Mouse (Mus musculus) MEL (cell line): ENCODE measurements at regions not wholly inside any gene's neighbourhood (a gene's known extent, or its start where the extent isn't known, plus 50 kb on each side); places are given as distances from the start of the nearest gene placed in this dataset.

Source experiments
- CHD2 ChIP-seq: IDR thresholded peaks from 2 replicates; pipeline ENCODE4 v1.6.1; 2011; ENCODE audit warnings: low read length, improper control_type of control experiment
- CTCF ChIP-seq, 3 experiments: IDR thresholded peaks in 2 of 3; conservative IDR thresholded peaks in 1 of 3; 2 replicates each; pipeline ENCODE4 v1.5.1; 2011 to 2012; ENCODE audit warnings: low read length in 3 of 3, low read depth in 2 of 3, mild to moderate bottlenecking in 2 of 3, improper control_type of control experiment in 1 of 3, inconsistent platforms in 1 of 3, mixed read lengths in 1 of 3, moderate library complexity in 1 of 3; ENCODE audit not compliant: control insufficient read depth in 1 of 3, insufficient read depth in 1 of 3, poor library complexity in 1 of 3, severe bottlenecking in 1 of 3
- EP300 ChIP-seq, 2 experiments: IDR thresholded peaks; 2 replicates each; pipeline ENCODE4 v1.6.1; 2011; ENCODE audit warnings: improper control_type of control experiment in 2 of 2, low read length in 2 of 2, low read depth in 1 of 2, mild to moderate bottlenecking in 1 of 2
- GATA1 ChIP-seq: IDR thresholded peaks from 2 replicates; pipeline ENCODE4 v1.6.1; 2011; ENCODE audit warnings: low read depth, low read length, improper control_type of control experiment
- KAT2A ChIP-seq: conservative IDR thresholded peaks from 2 replicates; pipeline ENCODE4 v1.6.1; 2012; ENCODE audit warnings: low read depth, low read length, improper control_type of control experiment, inconsistent platforms
- MAX ChIP-seq: IDR thresholded peaks from 2 replicates; pipeline ENCODE4 v1.6.1; 2011; ENCODE audit warnings: low read length, improper control_type of control experiment
- USF1 ChIP-seq: IDR thresholded peaks from 2 replicates; pipeline ENCODE4 v1.6.1; 2014; ENCODE audit warnings: low read depth, mild to moderate bottlenecking, inconsistent platforms, low read length, improper control_type of control experiment, moderate library complexity
- USF2 ChIP-seq, 2 experiments: IDR thresholded peaks; 2 replicates each; pipeline ENCODE4 v1.6.1; 2011 to 2012; ENCODE audit warnings: improper control_type of control experiment in 2 of 2, low read length in 2 of 2, borderline replicate concordance in 1 of 2, inconsistent platforms in 1 of 2, low read depth in 1 of 2, mild to moderate bottlenecking in 1 of 2; ENCODE audit not compliant: insufficient read depth in 1 of 2
- ZKSCAN1 ChIP-seq: IDR thresholded peaks from 2 replicates; pipeline ENCODE4 v1.6.1; 2012; ENCODE audit warnings: low read depth, mild to moderate bottlenecking, inconsistent platforms, low read length, improper control_type of control experiment, moderate library complexity
- ZMIZ1 ChIP-seq: IDR thresholded peaks from 2 replicates; pipeline ENCODE4 v1.6.1; 2012; ENCODE audit warnings: low read depth, mild to moderate bottlenecking, inconsistent platforms, low read length, improper control_type of control experiment, moderate library complexity

DNA sequence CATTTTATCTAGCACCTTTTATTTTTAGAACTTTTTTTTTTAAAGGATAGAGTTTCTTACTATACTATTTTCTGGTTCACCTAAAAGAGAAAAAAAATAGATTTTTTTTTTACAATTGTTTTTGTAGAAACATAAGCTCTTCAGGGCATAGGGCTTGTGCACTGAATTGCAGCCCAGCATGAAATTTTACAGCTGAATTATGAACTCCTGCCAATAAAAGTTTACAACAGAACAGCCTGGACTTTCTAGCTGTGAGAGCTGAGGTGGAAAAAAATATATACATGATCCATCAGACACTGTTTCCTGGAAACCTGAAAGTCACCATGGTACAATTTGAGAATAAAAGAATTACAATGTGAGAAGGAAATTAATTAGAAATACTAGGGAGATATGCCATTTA, 988.2 kb upstream of the Tenm3 start:
- no peak for TF ChIP-seq CTCF (IDR thresholded peaks at IDR 0.05 in 2 of 3, conservative IDR thresholded peaks at IDR 0.05 in 1 of 3; ENCODE audit: control insufficient read depth in 1 of 3, insufficient read depth in 1 of 3, low read depth in 2 of 3, low read length in 3 of 3, poor library complexity in 1 of 3, severe bottlenecking in 1 of 3)
- no peak for TF ChIP-seq KAT2A
- no peak for TF ChIP-seq ZKSCAN1
- no peak for TF ChIP-seq CHD2
- no peak for TF ChIP-seq EP300 (IDR thresholded peaks at IDR 0.05; ENCODE audit: low read depth in 1 of 2, low read length in 2 of 2)
- TF ChIP-seq MAX, result no peak
- no peak for TF ChIP-seq GATA1
- TF ChIP-seq ZMIZ1, result no peak
- no peak for TF ChIP-seq USF2 (IDR thresholded peaks at IDR 0.05; ENCODE audit: borderline replicate concordance in 1 of 2, insufficient read depth in 1 of 2, low read depth in 1 of 2, low read length in 2 of 2)
- TF ChIP-seq USF1, result no peak
